Mouse (Mus musculus) liver (tissue): ENCODE results near the gene Cbfa2t3.

Source experiments
- DNase-seq: peaks from one replicate; pipeline ENCODE4 v3.0.0-alpha.2; 2020; ENCODE audit warnings: mixed read lengths

Cbfa2t3 gene

DNA sequence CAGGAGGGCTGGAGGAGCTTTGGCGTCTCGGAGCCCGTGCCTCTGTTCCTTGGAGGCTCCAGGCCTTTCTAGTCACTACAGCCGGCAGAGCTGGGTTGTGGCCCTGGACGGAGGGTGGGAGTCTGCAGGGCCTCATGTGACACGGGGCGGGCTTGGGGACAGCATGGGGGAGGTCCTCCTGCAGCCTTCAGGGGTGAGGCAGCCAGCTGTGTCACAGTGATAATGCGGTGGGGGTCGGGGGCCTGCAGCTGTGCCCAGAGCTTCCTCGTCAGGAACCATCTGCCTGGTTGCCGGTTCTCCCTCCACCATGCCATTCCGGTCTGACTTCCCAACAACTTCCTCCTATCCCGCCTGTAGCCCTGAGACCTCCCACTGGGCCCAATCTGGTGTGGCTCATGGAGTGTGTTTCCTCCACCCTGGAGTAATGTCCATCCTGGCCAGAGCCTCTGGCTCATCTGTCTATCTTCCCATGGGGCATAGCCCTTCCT, at the start of gene Cbfa2t3:
Cbfa2t3 (minus strand) TSS at position 105 of the 488 bp plus-strand sequence.
- DNase-seq, result peak; percentile 86

- no peak for DNase-seq
Measured at GRCm38 (mm10) chr8:122747825-122748224, 48.9 kb upstream of the Cbfa2t3 start.

GRCm38 (mm10) chr8:122746439-122746838, 47.5 kb upstream of the Cbfa2t3 start:
- DNase-seq, result no peak

DNA sequence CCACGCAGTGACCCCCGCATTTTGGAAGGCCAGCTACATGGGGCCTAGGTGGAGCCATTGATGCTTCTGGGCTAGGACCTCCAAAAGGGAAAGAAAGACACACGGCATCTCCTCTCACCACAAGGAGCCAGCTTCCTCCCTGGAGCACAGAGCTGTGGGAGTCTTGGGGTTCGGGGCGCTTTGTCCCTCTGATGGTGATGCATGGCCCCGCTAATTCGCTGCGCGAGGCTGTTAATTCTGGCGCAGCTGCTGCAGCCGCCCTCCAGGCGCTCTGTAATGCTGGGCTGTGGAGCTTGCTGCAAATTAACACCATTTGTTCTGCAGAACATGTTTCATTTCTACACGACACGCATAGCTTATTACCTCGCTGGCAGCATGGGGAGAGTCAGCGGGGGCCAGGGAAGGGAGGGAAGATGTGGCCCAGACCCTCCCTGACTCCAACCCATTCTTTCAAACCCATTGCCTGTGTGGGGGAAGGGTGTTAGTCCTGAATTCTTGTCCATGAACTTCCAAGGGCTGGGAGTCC, 46.9 kb upstream of the Cbfa2t3 start:
- DNase-seq, result no peak

DNA sequence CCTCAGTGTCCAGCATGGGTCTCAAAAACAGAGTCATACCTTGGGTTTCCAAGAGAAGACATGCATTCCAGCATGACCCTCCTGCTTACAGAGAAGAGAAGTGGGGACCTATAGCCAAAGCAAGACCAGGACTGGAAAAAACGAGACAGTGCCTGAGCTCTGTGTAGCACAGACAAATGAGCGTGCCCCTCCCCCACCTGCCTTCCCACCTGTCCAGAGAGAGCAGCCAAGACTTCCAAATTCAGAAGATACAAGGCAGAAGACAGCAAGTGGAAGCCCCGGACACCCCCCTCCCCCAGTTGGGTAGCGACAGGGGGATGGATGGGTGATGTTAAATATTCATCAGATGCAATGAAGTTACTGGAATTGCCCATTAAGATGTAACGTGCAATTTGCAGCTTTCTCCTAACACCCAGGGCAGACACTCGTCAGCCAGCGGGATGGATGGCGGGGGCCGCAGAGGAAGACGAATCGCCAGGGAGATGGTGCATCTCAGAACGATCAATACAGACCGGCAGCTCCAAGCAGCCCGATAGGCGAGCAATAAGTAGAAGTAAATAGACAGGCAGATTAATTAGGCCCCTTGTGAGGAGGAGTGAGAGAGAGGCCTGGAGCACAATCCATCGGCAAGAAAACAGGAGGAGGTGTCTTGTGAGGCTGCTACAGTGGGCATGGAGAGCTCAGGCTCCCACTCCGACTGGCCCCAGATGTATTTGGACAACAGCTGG, 46.3 kb upstream of the Cbfa2t3 start:
- no peak for DNase-seq

DNA sequence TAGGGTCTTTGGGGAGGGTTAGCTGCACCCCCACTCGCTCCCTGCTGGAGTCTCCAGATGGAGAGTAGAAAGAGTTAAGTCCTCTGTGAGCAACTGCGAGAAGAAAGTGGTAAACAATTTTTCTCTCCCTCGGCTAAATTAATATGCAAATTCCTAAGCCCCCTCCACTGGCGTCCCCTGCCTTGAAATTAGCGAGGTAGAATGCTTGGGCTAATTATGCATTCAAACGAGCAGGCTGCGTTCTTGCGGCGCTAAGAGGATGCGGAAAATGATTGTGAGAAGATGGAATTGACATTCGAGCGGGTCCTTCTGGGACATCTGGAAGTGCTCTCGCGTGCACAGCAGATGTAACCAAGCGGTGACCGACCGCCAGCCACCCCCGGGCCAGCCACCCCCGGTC, 43.6 kb upstream of the Cbfa2t3 start:
- no peak for DNase-seq

GRCm38 (mm10) chr8:122739102-122739725, 40.3 kb upstream of the Cbfa2t3 start:
- no peak for DNase-seq

DNA sequence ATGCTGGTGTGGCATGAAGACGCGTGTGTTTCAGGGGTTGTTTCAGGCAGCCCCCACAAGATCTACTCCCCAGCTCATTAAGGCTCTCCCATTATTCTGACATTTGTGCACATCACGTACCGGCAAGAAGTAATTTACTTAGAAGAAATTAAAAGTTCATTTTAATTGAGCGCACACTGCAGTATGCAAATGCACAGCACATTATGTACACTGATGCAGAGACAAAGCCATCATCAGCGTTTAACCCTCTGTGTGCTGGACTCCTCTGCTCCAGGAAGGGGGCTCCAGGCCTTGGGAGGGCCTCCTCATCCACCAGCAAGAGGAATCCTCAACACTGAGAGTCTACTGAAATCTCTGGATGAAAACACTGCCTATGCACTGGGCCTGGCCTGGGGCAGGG, 39.0 kb upstream of the Cbfa2t3 start:
- DNase-seq, result no peak

DNA sequence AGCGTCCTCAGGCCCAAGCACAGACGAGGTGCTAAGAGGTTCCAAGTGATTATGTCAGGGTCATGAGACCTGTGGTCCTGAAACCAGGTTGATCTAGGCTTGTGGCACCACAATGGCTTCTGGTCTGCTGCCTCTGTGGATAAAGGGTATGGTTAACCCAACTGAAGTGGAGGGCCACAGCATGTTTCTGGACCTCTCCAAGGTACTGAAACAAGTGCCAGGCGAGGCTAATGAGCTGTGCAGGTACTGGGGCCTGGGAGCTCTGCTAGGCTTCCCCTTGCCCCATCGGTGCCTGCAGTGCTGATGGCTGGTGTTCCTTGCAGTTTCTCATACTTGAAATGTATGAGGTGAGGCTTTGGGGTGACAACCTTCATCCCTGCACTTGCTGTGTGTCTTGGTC, 38.2 kb upstream of the Cbfa2t3 start:
- peak; percentile 41 for DNase-seq

DNA sequence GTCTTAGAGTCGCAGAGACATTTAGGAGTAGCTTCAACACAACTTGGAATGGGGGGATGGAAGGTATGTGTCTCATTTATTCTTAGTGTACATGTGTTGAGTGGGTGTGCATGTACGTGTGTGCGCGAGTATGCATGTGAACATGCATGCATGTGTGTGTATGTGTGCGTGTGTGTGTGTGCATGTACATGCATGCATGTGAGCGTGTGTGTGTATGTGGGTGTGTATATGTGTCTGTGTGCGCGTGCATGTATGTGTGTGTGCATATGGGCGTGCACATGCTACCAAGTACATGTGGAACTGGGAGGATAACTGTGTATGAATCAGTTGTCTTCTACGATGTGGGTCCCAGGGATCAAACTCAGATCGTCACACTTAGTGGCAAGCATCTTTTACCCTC, 37.7 kb upstream of the Cbfa2t3 start:
- DNase-seq, result no peak

- DNase-seq, result peak; percentile 91
Measured at GRCm38 (mm10) chr8:122735542-122736473, 36.9 kb upstream of the Cbfa2t3 start.

DNA sequence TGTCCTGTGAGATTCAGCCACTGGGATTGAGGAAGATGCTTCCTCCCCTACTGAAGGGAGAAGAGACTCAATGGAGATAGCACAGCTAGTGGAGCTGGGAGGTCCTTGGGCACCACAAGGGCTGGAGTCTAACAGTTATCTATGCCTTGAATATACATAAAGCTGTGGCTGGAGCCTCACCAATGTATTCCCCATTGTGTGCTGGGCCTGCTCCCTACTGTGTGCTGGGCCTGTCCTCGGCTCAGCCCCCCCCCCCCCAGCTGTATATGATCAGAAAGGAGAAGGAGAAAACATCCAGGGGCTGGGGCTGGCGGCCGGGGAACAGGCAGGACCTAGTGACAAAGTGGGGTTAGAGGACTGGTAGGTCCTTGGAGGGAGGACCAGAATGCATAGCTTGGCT, 36.2 kb upstream of the Cbfa2t3 start:
- DNase-seq, result no peak

DNA sequence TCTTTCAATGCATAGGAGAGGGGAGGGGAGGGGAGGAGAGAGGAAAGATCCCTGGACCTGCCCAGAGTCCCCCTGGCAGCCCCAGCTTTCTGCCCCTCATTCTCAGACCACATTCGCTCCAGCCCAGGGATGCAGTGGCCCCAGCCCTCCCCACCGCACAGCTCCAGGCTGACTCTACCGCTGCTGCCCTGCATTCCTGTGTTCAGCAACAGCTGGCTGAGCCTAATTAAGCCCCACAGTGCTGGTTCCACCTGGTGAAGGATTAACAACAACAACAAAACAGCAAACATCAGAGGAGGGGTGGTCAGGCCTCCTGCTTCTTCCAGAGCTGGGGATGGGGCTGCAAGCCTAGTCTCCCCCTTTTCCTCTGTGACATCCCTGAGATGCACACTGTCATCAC, 29.7 kb upstream of the Cbfa2t3 start:
- no peak for DNase-seq

GRCm38 (mm10) chr8:122727412-122727811, 28.5 kb upstream of the Cbfa2t3 start:
- no peak for DNase-seq

DNA sequence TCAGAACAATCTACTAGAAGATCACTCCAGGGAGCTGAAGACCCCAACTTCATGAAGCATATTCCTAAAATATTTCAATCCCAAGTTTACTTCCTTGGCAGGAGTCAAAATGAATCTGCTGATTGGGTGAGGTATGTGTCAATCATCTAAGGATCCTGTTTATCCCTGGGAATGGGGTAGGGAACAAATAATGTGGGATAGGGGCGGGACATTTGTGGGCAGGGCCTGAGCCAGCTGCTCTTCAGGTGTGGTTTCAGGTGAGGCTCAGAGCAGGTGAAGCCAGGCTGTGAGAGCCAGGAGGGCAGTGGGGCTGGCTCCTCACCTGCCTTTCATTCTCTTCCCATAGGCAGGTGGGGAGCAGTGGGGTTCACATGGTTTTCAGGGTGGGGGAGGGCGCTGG, 27.9 kb upstream of the Cbfa2t3 start:
- DNase-seq, result no peak

GRCm38 (mm10) chr8:122725187-122725586, 26.3 kb upstream of the Cbfa2t3 start:
- no peak for DNase-seq

- DNase-seq, result peak; percentile 60
Measured at GRCm38 (mm10) chr8:122720811-122721640, 22.1 kb upstream of the Cbfa2t3 start.

GRCm38 (mm10) chr8:122720070-122720729, 21.3 kb upstream of the Cbfa2t3 start:
- peak; percentile 97 for DNase-seq

- DNase-seq, result peak; percentile 92
Measured at GRCm38 (mm10) chr8:122719500-122720065, 20.7 kb upstream of the Cbfa2t3 start.

DNA sequence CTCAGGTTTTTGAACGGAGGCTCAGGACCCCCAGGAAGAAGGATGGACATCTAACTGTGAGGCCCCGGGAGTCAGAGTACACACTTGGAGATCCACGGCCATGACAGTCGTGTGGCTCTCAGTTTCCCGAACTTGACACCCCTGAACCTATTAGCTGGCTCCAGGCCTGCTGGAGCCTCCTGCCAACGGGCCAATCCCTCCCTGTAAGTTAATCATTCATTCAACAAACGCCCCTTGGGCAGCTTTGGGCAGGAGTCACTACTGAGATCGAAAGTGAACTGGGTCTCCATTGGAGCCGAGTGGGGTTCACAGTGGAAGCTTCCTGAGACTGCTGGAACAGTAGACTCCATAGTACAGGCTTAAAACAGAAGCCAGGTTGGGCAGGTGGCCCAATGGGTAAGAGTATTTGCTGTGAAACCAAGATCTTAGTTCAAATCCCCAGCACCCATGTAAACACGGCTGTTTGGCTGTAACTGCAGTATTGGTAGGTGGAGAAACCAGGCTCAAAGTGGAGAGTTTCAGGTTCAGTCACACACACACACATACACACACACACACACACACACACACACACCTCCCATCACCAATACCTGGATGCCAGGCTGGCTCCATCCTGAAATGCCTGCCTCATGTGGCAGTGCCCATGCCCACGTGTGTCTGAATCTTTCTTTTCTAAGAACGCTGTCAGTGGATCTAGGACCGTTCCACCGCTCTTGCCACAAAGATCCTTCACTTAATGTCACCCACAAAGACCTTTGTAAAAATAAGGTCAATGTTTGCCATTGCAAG, 20.0 kb upstream of the Cbfa2t3 start:
- no peak for DNase-seq
